Mouse (Mus musculus): Measurements from ENCODE around the gene Pak4. TPM values are rescaled to one million over a fixed set of nuclear protein-coding genes. Genes with fewer than 3 reads are reported as not detected.
A peak's percentile ranks its signal among the peaks of the same experiment; 100 is the strongest.
"Not testable (repeated sequence)": the region's sequence is repeated elsewhere in the genome, so short reads cannot be mapped to it uniquely, and the experiment has no call there.

The Pak4 gene
- total RNA-seq, 1 experiment from 2014 or later: 10.4 TPM

DNA sequence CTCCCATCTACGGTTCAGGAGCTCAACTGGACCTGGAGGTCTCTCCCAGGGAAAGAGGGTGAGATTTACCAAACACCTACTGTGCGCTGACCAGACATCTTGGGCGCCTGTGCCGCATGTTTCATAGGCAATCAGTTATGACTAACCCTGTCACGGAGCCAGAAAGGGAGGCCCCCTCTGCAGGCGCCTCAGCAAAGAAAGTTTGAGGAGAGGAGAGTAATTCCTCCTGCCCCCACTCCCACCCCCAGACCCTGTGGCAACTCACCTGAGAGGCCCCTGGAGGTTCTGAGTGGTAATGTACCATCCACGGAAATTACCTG is 52.1 kb downstream of the Pak4 start:
- ATAC-seq (replicated peaks in 1 of 2; ENCODE audit: insufficient read depth in 1 of 2, low FRiP score in 2 of 2, low TSS enrichment in 1 of 2, low read depth in 1 of 2, poor library complexity in 2 of 2, severe bottlenecking in 2 of 2): no peak

- ATAC-seq (replicated peaks in 1 of 2; ENCODE audit: insufficient read depth in 1 of 2, low FRiP score in 2 of 2, low TSS enrichment in 1 of 2, low read depth in 1 of 2, poor library complexity in 2 of 2, severe bottlenecking in 2 of 2): peak in 1 of 2 experiments; percentile 23; a peak in 1 of 4 replicates
Measured at GRCm38 (mm10) chr7:28545048-28545890, 52.7 kb downstream of the Pak4 start.

DNA sequence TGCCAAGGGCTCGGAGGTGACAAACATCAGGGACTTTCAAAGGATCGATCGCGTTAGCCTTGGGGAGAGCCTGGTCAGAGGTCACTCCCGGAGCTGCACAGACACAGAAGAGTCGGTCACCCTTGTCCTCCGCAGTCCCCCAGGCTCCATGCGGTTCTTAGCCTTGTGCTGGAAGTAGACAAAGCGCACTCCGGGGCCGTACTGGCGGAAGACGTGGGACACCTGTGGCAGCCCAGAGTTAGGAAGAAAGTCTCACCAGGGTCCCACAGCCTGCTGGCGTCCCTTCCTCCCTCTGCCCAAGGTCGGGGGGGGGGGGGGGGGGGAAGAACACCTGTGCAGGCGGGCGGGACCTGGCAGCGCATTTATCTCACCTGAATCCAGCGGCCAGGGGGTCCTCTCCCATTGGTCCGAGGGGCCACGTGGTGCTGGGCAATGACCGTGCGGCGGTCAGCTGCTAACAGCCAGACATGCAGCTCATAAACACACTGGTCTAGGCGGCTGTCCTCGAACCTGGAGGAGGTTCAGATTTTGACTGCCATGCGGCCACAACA is 53.9 kb downstream of the Pak4 start:
- ATAC-seq (replicated peaks in 1 of 2; ENCODE audit: insufficient read depth in 1 of 2, low FRiP score in 2 of 2, low TSS enrichment in 1 of 2, low read depth in 1 of 2, poor library complexity in 2 of 2, severe bottlenecking in 2 of 2): no peak

- no peak for ATAC-seq (replicated peaks in 1 of 2; ENCODE audit: insufficient read depth in 1 of 2, low FRiP score in 2 of 2, low TSS enrichment in 1 of 2, low read depth in 1 of 2, poor library complexity in 2 of 2, severe bottlenecking in 2 of 2)
Measured at GRCm38 (mm10) chr7:28540526-28540925, 57.5 kb downstream of the Pak4 start, which contains the start of gene Sycn. Gene Sycn (plus strand): TSS chr7:28540885.

GRCm38 (mm10) chr7:28538886-28539285 is 59.1 kb downstream of the Pak4 start:
- ATAC-seq (replicated peaks in 1 of 2; ENCODE audit: insufficient read depth in 1 of 2, low FRiP score in 2 of 2, low TSS enrichment in 1 of 2, low read depth in 1 of 2, poor library complexity in 2 of 2, severe bottlenecking in 2 of 2): not testable (repeated sequence)

- ATAC-seq (replicated peaks in 1 of 2; ENCODE audit: insufficient read depth in 1 of 2, low FRiP score in 2 of 2, low TSS enrichment in 1 of 2, low read depth in 1 of 2, poor library complexity in 2 of 2, severe bottlenecking in 2 of 2): no peak
Measured at GRCm38 (mm10) chr7:28532005-28532404, 66.0 kb downstream of the Pak4 start.

DNA sequence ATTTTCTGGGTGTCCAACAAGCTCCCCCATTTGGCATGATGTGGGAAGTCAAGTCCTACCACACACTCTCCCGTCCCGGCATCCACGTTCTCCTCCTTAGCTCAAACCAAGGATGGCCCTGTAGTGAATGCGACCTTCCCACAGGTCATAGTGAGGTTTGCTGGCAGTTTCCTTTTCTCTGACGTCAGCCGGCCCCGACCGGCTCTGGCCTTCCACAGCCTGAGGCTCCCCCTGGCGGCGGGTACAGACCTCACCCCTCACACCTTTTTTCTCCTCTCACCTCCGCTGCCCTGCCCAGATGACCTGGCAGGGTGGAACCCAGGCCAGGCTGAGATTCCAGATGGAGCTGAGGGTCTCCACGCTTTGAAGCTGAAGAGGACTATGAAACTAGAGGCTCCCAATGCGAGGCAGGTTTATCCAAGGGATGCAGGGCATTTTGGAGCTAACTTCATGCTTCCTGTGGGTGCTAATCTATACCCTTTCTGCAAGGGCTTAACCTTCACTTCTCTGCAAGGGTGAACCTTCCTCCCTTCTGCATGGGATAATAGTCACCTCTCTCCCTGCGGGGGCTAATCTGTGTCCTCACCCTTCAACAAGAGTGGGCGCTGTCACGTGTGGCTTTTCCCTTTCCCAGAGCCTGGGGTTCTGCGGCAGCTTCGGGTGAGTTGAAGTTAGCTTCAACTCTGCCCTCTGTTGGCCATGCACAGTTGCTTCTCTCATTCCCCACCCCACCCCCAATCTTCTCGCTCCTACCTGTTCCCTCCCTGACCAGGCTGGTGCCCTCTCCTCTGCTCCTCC is 69.9 kb downstream of the Pak4 start:
- peak; percentile 93 to 96 for ATAC-seq (replicated peaks in 1 of 2; ENCODE audit: insufficient read depth in 1 of 2, low FRiP score in 2 of 2, low TSS enrichment in 1 of 2, low read depth in 1 of 2, poor library complexity in 2 of 2, severe bottlenecking in 2 of 2)

DNA sequence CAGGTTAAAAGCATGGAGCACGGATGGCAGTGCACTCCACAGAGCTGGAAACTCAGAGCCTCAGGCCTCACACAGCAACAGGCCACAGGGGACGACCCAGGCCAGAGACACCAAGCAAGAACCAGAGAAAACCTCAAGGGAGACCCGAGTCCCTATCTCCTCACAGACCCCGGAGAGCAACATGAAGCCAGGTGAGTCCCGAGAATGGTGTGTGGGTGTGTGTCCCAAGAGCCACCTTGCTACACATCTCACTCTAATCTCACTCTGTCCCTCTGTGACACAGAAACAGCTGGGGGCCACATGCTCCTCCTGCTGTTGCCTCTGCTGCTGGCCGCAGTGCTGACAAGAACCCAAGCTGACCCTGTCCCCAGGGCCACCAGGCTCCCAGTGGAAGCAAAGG is 75.4 kb downstream of the Pak4 start, which contains the start of gene Ifnl3:
Ifnl3 (plus strand) TSS at position 301 of the 400 bp plus-strand sequence.
- not testable (repeated sequence) for ATAC-seq (replicated peaks in 1 of 2; ENCODE audit: insufficient read depth in 1 of 2, low FRiP score in 2 of 2, low TSS enrichment in 1 of 2, low read depth in 1 of 2, poor library complexity in 2 of 2, severe bottlenecking in 2 of 2)

DNA sequence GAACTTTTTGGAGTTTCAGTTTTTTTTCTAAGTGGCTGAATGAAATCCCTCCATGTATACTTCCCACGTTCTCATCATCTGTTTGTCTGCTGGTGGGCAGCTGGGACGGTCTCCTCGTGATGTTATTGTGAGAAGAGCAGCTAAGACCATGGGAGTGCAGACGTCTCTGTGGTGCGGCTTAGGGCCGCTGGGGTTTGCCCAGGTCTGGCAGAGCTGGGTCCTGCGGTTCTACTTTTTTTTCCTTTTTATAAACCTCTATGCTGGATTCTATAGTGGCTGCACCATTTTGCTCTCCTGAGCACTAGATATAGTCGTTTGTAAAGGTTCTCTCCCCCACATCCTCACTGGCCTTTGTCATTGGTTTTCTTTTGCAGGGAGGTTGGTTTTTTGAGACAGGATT is 86.5 kb downstream of the Pak4 start:
- no peak for ATAC-seq (replicated peaks in 1 of 2; ENCODE audit: insufficient read depth in 1 of 2, low FRiP score in 2 of 2, low TSS enrichment in 1 of 2, low read depth in 1 of 2, poor library complexity in 2 of 2, severe bottlenecking in 2 of 2)

DNA sequence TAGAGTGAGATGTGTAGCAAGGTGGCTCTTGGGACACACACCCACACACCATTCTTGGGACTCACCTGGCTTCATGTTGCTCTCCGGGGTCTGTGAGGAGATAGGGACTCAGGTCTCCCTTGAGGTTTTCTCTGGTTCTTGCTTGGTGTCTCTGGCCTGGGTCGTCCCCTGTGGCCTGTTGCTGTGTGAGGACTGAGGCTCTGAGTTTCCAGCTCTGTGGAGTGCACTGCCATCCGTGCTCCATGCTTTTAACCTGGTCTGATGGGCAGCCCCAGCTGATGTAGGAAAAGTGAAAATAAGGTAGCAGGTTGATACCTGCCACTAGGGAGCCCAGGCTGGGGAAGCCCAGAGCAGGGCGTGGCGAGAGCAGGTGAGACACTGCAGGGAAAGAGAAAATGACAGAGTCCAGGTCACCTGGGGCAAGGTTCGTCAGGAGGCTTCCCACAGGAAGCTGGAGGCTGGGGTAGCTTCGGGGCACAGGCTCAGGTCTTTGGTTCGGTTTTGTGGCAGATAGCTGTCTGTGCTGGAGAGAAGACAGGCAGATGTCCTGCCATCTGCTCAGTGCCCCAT is 87.5 kb downstream of the Pak4 start, which contains the start of gene Ifnl2:
Ifnl2 (minus strand) TSS at position 51 of the 570 bp plus-strand sequence.
- not testable (repeated sequence) for ATAC-seq (replicated peaks in 1 of 2; ENCODE audit: insufficient read depth in 1 of 2, low FRiP score in 2 of 2, low TSS enrichment in 1 of 2, low read depth in 1 of 2, poor library complexity in 2 of 2, severe bottlenecking in 2 of 2)

DNA sequence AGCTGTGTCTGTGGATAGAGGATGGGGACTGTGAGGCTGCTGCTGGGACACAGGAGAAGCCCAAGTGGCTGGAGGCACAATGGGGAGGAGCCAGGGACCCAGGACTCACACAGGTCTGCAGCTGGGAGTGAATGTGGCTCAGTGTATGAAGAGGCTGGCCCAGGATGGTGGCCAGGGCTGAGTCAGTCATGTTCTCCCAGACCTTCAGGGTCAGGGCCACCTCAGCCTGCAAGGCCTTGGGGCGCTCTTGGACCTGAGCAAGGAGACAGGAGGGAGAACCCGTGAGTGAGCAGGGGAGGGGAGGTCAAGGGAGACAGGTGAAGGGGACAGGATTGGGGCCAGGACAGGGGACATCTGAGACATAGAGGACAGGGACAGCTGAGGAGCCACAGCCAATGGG is 88.9 kb downstream of the Pak4 start:
- not testable (repeated sequence) for ATAC-seq (replicated peaks in 1 of 2; ENCODE audit: insufficient read depth in 1 of 2, low FRiP score in 2 of 2, low TSS enrichment in 1 of 2, low read depth in 1 of 2, poor library complexity in 2 of 2, severe bottlenecking in 2 of 2)

Other genes starting within 250 kb of the Pak4 start
- 943 and 1,083 TPM in 2 replicates for gene Rps16, start 247.5 kb downstream of the Pak4 start, total RNA-seq (2017)
- gene Plekhg2, start 225.6 kb downstream of the Pak4 start, total RNA-seq (2017): 3.5 and 12.5 TPM in 2 replicates
- gene Zfp36, start 217.9 kb downstream of the Pak4 start, total RNA-seq (2017): 166 and 198 TPM in 2 replicates
- 15.8 and 32.4 TPM in 2 replicates for gene Med29, start 205.5 kb downstream of the Pak4 start, total RNA-seq (2017)
- 181 and 184 TPM in 2 replicates for gene Paf1, start 205.2 kb downstream of the Pak4 start, total RNA-seq (2017)
- gene Gmfg, start 160.7 kb downstream of the Pak4 start, total RNA-seq (2017): 584 and 882 TPM in 2 replicates
- gene Lrfn1, start 146.2 kb downstream of the Pak4 start, total RNA-seq (2017): 2.2 and 8.7 TPM in 2 replicates
- not detected in 2 replicates for gene Ifnl2, start 87.7 kb downstream of the Pak4 start, total RNA-seq (2017)
- gene Ifnl3, start 75.3 kb downstream of the Pak4 start, total RNA-seq (2017): not detected in 2 replicates
- gene Sycn, start 57.3 kb downstream of the Pak4 start, total RNA-seq (2017): not detected in 2 replicates
- not detected in 2 replicates for gene Nccrp1, start 50.9 kb downstream of the Pak4 start, total RNA-seq (2017)
- gene Samd4b, start within 50 bp of the Pak4 start, total RNA-seq (2017): 5.2 and 6.3 TPM in 2 replicates
- not detected in 2 replicates for gene Acp7, start 33.1 kb upstream of the Pak4 start, total RNA-seq (2017)
- gene Fbxo27, start 94.7 kb upstream of the Pak4 start, total RNA-seq (2017): not detected in 2 replicates
- gene Fbxo17, start 118.6 kb upstream of the Pak4 start, total RNA-seq (2017): 1.1 and 2.1 TPM in 2 replicates
- gene Mrps12, start 143.6 kb upstream of the Pak4 start, total RNA-seq (2017): 26.3 and 31.4 TPM in 2 replicates
- 5.9 and 10.6 TPM in 2 replicates for gene Sars2, start 143.8 kb upstream of the Pak4 start, total RNA-seq (2017)
- gene Ccer2, start 158.0 kb upstream of the Pak4 start, total RNA-seq (2017): not detected in 2 replicates
- gene Sirt2, start 168.6 kb upstream of the Pak4 start, total RNA-seq (2017): 27.7 and 37.4 TPM in 2 replicates
- gene Nfkbib, start 169.3 kb upstream of the Pak4 start, total RNA-seq (2017): 12.4 and 13.1 TPM in 2 replicates
- 40.5 and 51.7 TPM in 2 replicates for gene Rinl, start 190.8 kb upstream of the Pak4 start, total RNA-seq (2017)
- 340 and 427 TPM in 2 replicates for gene Hnrnpl, start 210.4 kb upstream of the Pak4 start, total RNA-seq (2017)
- 120 and 123 TPM in 2 replicates for gene Ech1, start 227.0 kb upstream of the Pak4 start, total RNA-seq (2017)
- gene Lgals4, start 235.7 kb upstream of the Pak4 start, total RNA-seq (2017): 16.7 and 16.8 TPM in 2 replicates